Mouse (Mus musculus): Measurements from ENCODE around the gene Mllt3.

Gene Mllt3

DNA sequence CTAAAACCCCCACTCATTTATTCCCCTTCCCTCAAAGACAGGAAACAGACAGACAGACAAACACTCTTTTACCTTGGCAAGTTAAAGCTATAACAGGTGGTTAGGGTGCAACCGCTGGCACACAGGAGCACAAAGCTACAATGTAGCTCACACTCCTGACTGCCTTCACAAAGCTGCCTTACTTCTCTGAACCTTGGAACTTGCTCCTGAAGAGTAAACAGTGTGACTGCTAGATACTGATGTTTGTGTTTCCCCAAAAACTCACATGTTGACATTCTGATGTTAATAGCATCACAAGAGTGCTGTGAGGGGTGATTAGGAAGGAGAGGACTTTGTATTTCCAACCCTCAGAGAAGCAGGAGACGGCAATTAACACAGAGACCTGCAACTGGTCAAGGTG lies 151.6 kb downstream of the Mllt3 start:
- DNase-seq (ENCODE audit: low spot score in 2 of 2) = no peak

DNA sequence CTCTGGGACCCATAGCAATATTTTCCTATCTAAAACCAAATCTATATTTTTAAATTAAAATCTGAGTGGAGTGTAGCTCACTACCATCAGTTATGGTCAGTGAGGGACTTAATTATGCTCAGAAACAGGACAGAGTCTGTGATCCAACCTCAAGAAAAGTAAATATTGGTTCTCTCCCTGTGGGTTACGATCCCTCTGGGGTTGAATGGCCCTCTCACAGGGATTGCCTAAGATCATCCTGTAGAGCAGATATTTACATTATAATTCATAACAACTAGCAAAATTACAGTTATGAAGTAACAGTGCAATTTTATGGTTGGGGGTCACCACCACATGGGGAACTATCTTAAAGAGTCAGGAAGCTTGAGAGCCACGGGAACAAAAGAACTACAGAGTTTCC lies 152.9 kb downstream of the Mllt3 start:
- DNase-seq (ENCODE audit: low spot score in 2 of 2) = no peak

DNA sequence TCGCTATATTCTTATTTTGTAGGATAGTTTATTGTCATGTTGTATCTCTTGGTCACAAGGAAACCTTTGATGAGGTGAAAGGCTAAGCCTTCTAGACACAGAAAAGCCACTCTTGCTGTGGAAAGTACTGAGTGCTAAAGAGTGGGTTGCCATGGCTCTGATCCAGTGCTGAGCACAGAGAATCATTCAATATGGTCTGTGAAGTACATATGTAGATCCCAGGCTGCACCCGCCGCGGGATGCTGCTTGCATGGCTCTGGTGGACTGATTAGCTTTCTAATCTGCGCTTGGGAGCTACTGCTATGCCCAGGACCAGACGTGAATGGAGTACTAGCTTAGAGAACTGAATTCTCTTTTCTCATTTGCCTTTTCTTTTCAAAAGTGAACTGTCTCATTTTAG lies 154.5 kb downstream of the Mllt3 start:
- no peak for DNase-seq (ENCODE audit: low spot score in 2 of 2)

DNA sequence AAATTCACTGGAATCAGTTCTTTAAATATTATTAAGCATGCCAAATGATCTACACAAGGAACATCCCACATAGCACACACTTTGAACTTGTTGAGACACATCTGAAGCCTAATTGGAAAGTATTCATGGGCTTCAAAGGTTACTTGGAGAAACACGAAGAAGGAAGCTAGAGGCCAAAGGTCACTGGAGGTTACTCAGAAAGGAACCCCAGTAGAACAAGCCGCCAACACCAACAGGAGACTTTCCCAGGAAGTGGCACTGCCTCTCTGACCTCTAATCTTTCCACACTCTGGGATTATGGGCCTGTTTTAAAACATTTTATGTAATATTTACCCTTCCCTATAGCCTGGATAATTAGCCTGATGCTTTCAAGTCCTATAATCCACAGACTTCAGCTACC lies 162.6 kb downstream of the Mllt3 start:
- no peak for DNase-seq (ENCODE audit: low spot score in 2 of 2)

DNA sequence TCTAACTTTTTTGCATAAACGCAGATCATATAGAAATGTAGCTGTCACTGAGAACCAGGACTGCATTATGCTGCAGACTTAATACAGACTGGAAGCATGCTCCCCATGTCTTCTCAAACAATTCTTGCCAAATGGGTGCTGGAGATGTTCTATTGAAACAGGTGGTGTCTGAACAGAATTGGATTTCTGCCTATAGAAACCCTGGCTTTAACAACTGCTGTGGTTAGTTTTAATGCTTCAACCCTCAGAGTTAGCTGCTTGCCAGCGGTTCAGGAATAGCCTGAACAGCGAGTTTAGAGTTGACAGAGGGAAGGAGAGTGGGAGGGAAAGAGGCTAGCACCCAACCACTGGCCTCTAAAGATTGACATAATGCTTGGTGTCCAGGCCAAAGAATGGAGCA lies 166.6 kb downstream of the Mllt3 start:
- no peak for DNase-seq (ENCODE audit: low spot score in 2 of 2)

DNA sequence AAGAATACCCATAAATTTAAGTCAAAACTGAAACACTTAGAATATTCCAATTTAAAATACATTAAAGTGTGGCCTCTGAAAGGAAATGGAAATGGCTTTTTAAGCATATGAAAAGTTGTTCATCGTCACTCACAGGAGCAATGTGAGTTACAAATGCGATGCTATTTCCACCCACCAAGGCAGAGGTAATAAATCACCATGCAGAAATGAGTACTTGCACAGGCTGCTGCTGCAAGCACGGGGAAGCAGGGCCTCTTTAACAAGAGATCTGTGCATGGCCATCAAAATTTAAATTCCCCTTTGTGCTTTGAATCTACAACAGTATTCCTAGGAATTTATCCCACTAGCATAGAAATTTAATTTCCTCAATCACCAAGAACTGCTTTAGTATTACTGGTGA lies 167.3 kb downstream of the Mllt3 start:
- DNase-seq (ENCODE audit: low spot score in 2 of 2) = no peak

DNA sequence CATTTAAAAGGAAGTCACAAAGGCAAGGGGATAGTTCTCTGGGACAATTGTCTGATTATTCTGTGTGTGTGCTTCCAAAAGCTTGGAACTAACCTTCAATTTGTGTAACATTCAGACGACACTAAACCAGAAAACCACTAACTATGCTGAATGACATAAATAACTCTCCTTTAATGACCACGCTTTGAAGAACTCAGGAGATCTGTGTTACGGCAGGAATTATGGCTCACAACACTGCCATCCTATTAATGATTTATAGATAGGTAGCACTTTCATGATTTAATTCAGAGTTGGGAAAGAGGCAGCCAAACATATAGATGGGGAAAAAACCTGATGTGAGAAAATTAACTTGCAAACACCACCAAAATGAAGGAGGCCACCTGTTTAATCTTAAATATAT lies 168.1 kb downstream of the Mllt3 start:
- DNase-seq (ENCODE audit: low spot score in 2 of 2) = no peak

DNA sequence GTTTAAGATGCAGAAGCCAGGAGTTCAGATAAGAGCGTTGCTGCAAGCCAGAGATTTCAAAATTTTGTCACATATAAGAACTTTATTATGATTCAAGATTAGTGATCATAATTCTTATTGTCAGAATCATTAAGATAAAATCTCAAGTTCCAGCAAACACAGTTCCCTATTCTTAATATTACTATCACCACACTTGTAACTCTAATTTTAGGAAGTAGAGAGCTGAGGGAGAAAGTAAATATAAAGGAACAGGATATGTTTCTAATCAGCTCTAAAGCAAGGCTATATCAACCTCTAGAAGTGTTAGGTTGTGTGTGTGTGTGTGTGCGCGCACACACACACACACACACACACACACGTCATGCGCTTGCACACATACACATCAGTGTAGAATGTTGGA lies 170.0 kb downstream of the Mllt3 start:
- DNase-seq (ENCODE audit: low spot score in 2 of 2) = no peak

DNA sequence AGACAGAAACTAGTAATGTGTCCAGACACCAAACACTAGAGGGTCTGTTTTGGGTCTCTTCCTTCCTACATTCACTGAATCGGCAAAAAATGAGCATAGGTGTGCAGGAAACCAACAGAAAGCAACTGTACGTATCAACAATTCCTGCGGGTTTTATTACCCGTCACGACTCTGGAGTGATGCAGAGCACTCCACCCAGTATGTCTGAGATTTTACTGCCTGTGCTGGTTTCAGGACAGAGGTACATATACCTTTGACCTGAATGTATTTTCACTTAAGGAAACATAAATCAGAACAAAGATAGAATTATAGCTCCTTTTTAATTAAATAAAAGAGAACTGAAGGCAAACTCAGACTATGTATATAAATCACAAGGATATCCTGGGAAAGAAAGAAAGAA lies 172.4 kb downstream of the Mllt3 start:
- DNase-seq (ENCODE audit: low spot score in 2 of 2) = no peak

DNA sequence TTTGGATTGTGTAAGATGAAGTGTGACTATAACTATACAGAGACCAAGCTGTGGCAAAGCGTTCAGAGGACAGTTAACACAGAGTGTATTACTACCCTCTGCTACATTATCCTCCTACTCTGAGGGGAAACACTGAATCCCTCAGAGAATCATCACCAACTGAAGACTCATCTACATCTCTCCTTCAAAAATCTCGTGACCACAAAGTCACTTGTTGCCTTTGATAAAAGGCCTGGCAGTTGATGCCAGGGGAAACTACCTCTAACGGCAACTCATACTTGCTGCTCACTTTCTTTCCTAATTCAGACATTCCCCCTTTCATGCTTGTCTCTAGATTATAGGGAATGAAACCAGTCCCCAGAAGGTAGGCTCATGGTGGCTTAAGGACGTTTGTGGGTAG lies 174.0 kb downstream of the Mllt3 start:
- no peak for DNase-seq (ENCODE audit: low spot score in 2 of 2)

DNA sequence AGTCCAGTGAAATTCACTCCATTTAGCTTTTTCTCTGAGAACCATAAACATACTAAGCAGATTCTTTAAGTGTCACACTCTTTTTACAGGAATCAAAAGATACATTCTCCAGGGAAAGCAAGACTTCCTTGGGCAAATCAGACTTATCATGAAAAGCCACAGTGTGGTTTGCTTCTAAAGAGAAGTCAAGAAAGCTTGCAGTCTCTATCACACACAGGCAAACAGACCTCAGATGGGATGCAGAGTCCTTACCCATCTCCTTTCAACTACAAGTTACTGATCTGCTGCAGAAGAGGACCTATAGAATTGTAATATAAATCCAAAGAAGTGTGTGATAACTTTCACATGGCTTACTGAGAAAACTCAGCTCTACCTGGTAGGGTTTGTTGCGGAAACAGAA lies 175.2 kb downstream of the Mllt3 start:
- no peak for DNase-seq (ENCODE audit: low spot score in 2 of 2)

DNA sequence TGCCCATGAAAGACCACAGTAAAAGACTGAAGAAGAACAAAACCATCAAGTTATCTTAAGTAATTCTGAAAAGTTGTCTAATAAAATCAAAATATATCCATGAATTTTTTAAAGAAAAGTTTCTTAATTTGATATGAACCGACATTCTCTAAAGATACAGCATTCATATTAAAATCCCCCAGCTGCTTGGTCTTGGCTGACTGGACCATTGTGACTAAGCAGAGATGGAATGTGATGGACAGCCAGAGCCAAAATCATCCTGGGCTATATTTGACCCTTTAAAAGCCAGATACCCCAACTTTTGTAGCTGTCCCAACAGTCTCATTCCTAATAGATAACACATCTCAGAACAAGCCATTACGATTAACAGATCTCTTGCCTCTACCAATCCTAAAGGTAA lies 180.7 kb downstream of the Mllt3 start:
- DNase-seq (ENCODE audit: low spot score in 2 of 2) = no peak

DNA sequence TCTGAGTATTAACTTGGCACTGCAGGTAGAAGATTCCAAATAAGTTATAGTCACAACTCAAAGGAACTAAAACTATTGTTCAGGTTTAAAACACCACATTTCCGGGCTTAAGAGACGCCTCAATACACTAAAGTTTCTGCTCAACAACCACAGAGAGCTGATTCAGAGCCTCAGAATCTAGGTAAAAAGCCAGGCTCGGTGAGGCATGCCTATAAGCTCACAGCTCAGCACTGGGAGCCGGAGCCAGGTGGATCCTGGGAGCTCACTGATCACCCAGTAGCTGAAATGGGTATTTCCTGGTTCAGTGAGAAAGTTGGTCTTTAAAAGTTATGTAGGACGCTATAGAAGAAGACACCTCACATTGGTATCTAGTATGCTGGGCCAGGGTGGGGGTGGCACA lies 183.1 kb downstream of the Mllt3 start:
- DNase-seq (ENCODE audit: low spot score in 2 of 2) = no peak

DNA sequence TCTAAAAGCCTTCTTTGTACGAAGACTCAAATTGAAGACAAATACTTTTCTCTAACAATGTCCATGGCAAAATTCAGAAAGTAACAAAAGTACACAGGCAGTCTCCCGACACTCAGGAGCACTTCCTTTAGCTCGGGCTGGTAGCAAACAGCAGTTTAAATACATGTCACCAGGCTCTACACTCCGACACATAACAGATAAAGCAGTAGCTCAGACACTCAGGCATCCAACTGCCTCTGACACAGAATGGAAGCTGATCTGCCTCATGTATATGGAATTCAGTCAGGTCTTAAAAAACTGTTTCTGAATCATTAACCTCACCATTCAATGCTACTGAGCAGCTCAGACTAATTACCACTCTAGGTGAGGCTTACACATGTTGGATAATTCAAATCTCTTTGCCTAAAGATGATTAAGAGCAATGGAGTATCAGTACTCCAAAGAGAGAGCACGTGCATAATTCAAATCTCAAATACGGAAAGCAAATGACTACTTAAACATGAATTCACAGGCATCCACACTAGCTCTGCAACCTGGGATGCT lies 188.4 kb downstream of the Mllt3 start:
- DNase-seq (ENCODE audit: low spot score in 2 of 2) = no peak

DNA sequence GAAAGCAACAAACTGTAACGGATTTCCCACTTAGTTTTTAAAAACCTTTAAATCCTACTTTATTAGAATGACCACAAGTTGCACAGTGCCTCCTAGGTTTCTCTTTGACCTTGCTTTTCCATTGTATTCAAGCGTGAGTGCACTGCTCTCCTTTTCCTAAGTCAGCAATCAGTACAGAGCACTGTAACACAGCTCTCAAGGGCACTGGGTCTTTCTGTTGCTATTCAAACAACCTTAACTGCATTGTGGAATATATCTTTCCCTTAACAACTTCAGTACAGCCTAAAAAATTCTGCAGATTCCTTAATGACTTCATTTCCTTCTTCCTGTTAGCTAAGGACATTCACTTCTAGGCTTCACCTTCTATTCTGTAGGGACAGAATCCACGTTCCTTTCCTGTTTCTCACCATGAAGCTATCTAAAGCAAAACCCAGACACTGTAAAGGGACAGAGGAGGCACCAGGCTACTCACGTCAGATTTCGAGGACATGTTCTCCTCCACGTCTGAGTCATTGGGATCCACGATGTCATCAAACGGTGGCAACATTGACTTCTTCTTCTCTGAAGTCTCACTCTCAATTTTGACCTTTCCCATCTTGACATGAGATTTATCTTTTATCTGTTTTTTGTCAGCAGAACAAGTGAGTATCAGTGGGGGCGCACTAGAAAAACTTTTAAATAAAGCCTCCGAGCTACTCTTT lies 192.8 kb downstream of the Mllt3 start:
- DNase-seq (ENCODE audit: low spot score in 2 of 2) = no peak

DNA sequence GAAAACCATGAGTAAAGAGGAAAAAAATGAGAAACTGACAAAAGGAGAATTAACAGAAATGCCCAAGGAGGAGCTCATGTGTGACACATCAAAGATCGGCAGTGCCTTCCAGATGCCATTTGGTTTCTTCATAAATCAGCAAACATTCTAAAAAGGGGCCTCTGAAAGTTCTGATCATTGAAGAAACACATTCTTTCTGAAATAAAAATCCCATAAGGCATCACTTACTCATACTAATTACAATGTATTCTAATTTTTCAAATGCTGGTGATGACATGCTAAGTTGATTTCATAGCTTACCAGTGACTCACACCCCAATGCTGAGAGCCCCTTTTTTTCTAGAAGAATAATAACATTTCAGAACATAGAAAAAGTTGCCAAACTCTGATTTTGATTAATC lies 194.4 kb downstream of the Mllt3 start:
- DNase-seq (ENCODE audit: low spot score in 2 of 2) = no peak

DNA sequence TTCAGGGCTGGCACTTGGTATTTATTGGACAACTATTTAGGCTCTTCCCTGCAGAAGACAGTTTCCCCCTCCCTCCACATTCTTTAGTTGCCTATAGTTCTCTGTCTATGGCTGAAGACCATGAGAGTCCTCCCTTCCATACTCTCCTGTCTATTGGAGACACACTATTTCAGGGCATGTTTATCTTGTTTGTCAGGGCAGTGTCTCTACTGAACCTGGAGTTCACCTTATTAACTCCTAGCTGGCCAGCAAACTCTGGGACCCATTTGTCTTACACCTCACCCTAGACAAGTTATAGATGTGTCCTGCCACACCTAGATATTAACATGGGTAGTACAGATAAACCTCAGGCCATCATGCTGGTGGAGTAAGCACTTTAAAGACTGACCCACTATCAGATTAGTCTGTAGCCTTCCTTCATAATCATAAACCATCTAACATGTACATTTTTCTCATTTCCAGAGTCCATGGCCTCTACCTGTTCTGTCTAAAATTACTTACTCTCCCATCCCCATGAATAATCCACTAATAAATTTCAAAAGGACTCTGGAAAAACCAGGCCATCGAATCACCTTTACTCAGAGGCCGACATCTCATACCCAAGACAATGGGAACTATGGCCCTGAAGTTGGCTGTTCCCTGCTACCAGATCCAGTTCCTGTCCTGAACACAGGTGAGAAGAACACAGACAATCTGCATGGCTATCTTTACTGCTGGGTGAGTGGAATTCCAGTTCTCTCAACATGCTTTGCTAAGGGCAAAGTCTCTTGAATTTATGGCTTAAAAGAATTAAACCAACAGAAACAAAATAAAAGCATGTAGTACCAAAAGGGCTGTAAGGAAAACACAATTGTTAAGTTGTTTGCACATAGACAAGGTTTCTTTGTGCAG lies 195.4 kb downstream of the Mllt3 start:
- no peak for DNase-seq (ENCODE audit: low spot score in 2 of 2)

DNA sequence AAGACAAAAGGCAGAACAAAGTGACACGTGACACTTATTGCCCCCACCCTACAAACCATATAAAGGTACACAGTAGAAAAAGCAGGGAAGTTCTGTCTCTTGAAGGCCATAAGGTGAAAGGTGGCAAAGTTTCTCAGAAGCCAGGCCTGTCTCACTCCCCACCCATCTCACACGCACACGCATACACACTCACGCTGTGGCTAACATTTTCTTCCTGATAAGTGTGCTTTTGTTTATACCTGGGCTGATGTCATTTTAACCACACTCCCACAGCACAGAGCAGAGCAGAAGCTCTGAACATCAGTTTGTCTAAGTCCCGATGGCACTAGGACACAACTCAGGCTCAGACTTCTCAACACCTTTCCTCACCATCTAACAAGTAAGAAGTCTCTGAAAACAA lies 196.9 kb downstream of the Mllt3 start:
- no peak for DNase-seq (ENCODE audit: low spot score in 2 of 2)

DNA sequence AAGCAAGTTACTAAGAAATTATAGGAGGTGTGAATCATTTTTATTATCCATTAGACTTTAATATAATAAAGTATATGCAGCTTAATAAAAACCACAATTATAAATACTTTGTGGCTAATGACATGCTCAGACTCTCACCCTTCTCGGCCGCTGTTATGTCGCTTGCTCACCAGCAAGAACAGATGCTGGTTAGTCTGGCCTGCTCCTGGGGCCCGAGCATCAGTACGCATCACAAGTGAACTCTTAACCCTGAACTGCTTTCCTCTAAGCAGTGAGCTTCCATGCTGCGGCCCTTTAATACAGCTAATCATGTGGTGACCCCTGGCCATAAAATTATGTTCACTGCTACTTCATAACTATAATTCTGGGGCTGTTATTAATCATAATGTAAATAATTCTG lies 198.0 kb downstream of the Mllt3 start:
- DNase-seq (ENCODE audit: low spot score in 2 of 2) = no peak

DNA sequence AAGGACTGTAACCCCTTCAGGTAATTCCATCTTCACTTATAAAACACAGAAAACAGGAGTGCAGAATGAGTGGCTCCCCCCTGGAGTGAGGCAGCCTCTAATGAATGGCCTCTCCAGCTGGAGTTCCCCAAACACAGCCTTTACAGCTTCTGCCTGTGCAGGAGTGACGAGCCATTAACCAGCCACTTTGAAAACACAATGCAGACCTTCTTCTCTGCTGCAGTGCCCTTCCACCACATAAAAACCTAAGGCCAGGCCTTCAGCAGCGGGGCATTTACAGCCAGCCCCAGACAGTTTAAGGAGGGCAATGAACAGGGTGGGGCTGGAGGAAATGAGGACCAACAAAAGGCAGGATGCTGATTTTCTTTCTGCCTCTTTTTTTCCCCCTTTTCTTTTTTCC lies 198.9 kb downstream of the Mllt3 start:
- no peak for DNase-seq (ENCODE audit: low spot score in 2 of 2)

DNA sequence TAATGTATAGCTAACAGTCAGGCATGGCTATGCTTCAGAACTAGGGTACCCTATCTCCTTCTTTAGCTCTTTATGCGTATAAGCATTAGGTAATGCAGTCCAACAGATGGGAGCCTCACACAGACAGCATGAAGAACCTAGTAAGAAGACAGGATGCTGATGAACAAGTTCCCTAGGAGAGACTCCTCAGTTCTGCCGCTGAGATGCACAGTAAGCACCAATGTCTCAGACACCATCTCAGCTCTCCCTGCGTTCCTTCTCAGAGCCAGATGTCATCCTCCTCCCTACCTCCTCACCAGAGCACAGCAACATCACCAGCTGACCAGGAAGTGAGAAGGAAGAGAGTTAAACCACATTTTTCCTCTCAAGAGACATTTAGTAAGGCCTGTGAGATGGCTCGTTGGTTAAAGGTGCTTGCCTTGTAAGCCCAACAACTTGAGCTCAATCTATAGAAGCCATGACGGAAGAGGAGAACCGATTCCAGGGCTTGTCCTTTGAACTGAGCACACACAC lies 202.3 kb downstream of the Mllt3 start:
- no peak for DNase-seq (ENCODE audit: low spot score in 2 of 2)

DNA sequence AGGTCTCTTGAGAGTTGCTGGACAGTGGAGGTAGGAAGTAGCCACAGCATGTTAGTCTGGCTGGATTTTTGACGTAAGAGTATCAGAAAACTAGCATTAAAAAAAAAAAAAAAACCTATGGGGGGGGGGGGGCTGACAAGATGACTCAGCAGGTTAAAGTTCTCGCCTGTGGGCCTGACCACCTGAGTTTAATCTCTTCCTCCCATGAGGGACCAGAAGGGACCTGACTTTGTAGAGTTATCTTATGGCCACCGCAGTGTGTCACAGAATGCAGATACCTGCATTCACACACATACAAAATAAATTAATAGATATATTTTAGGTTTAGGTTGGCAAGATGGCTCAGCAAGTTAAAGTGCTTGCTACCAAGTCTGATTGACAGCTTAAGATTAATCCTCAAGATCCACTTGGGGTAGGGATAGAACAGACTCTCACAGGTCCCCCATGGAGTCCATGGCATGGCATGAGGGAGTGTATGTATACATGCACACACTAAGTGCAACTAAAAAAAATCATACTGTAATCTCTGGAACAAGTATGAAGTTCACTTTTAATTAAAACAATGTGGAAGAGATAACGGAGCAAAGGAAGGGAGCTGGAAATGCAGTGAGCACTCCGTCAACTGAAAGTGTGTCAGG lies 203.6 kb downstream of the Mllt3 start:
- DNase-seq (ENCODE audit: low spot score in 2 of 2) = no peak

Data from cerebellum, postnatal 4 days (tissue).